Mouse (Mus musculus): Measurements from ENCODE around the gene Nsa2. TPM values are rescaled to one million over a fixed set of nuclear protein-coding genes. Genes with fewer than 3 reads are reported as not detected.
"Not testable (repeated sequence)": the region's sequence is repeated elsewhere in the genome, so short reads cannot be mapped to it uniquely, and the experiment has no call there.

Gene Nsa2
- polyA plus RNA-seq, 1 experiment, result 44.9 TPM

DNA sequence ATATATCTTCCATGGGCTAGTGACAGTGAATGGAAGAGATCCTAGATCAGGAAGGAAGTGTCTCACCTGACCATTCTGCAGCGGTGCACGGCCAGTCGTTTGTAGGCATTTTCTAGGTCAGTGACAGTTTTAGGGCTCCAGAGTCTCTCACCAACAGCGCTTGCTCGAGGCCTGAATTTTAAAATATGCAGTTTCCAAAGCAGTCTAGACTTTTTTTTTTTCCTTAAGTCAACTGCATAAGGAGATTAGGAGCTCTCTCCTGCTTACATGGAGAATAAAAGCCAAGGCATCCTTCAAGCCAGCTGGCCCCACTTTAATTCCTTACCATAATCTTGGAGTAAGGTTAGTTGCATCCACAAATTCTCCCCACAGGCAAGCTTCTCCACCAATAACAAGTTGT, 39.0 kb upstream of the Nsa2 start:
- no peak for TF ChIP-seq POLR2A (IDR thresholded peaks at IDR 0.05; ENCODE audit: borderline replicate concordance, insufficient read depth, low read length)
- no peak for TF ChIP-seq CTCF (IDR thresholded peaks at IDR 0.05; ENCODE audit: borderline replicate concordance, insufficient read depth, low read depth, low read length)
- no peak for DNase-seq
- Histone ChIP-seq H3K27ac (ENCODE audit: insufficient read depth, low read length) (no peak overlapping the region), H3K27me3 (ENCODE audit: control insufficient read depth, insufficient read depth, low read length) (no peaks in the 10 kb centered on the region), H3K4me1 (ENCODE audit: control insufficient read depth, insufficient read depth, low read length) (no peaks in the 10 kb centered on the region), H3K4me3 (replicated peaks; ENCODE audit: insufficient read depth, low read depth, low read length) (no peak overlapping the region)
- 90% methylated on average over 5 of the region's 5 CpGs for WGBS

DNA sequence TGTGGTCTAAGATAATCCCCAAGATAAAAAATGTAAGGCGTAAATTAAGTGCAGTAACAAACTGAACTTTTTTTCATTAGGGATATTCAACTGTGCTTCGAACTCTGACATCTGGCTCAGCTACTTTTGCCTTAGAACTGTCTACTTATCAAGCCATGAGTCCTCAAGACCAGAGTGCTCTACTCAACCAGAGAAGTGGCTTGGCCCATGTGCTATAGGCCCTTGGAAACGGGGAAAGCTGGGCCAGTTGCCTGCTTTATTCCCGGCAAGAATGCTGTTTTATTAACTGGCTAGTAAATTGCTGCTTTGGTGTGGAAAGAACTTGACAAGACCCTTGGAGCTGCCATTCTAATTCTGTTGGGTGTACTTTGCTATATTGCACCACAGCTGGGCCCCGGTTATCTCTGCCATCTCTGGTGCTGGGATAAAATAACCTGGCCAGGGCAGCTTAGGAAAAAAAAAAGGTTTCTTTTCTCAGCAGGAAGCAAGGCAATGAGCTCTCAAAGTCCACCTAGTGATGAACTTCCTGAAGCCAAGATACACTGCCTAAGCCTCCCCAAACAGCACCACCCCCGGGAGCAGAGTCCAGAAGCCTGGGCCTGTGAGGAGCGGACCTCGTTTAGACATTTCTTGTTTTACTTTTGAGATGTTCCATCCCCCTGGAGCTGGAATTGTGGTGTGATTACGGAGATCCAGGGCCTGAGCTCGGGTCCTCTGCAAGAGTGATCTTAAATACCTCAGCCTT, 38.0 kb upstream of the Nsa2 start:
- no peaks in the 10 kb centered on the region for H3K27me3 ChIP-seq (ENCODE audit: control insufficient read depth, insufficient read depth, low read length)
- no peaks in the 10 kb centered on the region for H3K4me1 ChIP-seq (ENCODE audit: control insufficient read depth, insufficient read depth, low read length)
- no peak overlapping the region for H3K27ac ChIP-seq (ENCODE audit: insufficient read depth, low read length)
- no peak for DNase-seq
- WGBS, result 86% methylated on average over 10 of the region's 10 CpGs
- no peak overlapping the region for H3K4me3 ChIP-seq (replicated peaks; ENCODE audit: insufficient read depth, low read depth, low read length)
- TF ChIP-seq CTCF (IDR thresholded peaks at IDR 0.05; ENCODE audit: borderline replicate concordance, insufficient read depth, low read depth, low read length) (no peak), POLR2A (IDR thresholded peaks at IDR 0.05; ENCODE audit: borderline replicate concordance, insufficient read depth, low read length) (no peak)

GRCm38 (mm10) chr13:97145834-97146233, 8.1 kb upstream of the Nsa2 start:
- WGBS, result 53% methylated on average over 4 of the region's 4 CpGs
- no peaks in the 10 kb centered on the region for H3K27me3 ChIP-seq (ENCODE audit: control insufficient read depth, insufficient read depth, low read length)
- H3K4me3 ChIP-seq (replicated peaks; ENCODE audit: insufficient read depth, low read depth, low read length), result no peak overlapping the region
- no peak overlapping the region for H3K27ac ChIP-seq (ENCODE audit: insufficient read depth, low read length)
- peak in 1 of 2 experiments; percentile 40 for DNase-seq
- no peaks in the 10 kb centered on the region for H3K4me1 ChIP-seq (ENCODE audit: control insufficient read depth, insufficient read depth, low read length)
- TF ChIP-seq CTCF (IDR thresholded peaks at IDR 0.05; ENCODE audit: borderline replicate concordance, insufficient read depth, low read depth, low read length) (peak; percentile 54; the same call in 1 of the 2 replicates), POLR2A (IDR thresholded peaks at IDR 0.05; ENCODE audit: borderline replicate concordance, insufficient read depth, low read length) (no peak)

DNA sequence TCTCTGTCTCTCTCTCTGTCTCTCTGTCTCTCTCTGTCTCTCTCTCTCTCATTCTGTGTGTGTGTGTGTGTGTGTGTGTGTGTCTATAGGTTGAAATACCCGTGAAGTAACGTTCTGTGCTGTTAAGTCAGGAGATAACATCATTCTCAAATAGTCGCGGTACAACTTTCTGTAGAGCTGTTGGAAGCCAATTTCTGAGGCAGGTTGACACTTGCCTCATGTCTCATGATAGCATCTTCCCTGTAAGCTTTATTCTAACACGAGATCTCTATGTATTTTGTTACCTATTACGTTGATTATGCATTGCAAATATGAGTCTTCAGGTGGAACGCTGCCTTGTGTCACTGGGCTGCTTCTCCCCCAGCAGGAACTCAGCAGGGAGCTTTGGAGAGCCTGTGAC, 4.6 kb upstream of the Nsa2 start:
- TF ChIP-seq CTCF (IDR thresholded peaks at IDR 0.05; ENCODE audit: borderline replicate concordance, insufficient read depth, low read depth, low read length) (no peak), POLR2A (IDR thresholded peaks at IDR 0.05; ENCODE audit: borderline replicate concordance, insufficient read depth, low read length) (no peak)
- WGBS, result 84% methylated on average over 7 of the region's 7 CpGs
- H3K4me1 ChIP-seq (ENCODE audit: control insufficient read depth, insufficient read depth, low read length), result no peaks in the 10 kb centered on the region
- no peak overlapping the region for H3K4me3 ChIP-seq (replicated peaks; ENCODE audit: insufficient read depth, low read depth, low read length)
- no peak for DNase-seq
- no peak overlapping the region for H3K27ac ChIP-seq (ENCODE audit: insufficient read depth, low read length)
- H3K27me3 ChIP-seq (ENCODE audit: control insufficient read depth, insufficient read depth, low read length), result no peaks in the 10 kb centered on the region

GRCm38 (mm10) chr13:97138404-97138931, 731 bp upstream of the Nsa2 start:
- not testable (repeated sequence) for H3K27me3 ChIP-seq (ENCODE audit: control insufficient read depth, insufficient read depth, low read length); DNase-seq; H3K27ac ChIP-seq (ENCODE audit: insufficient read depth, low read length); H3K4me1 ChIP-seq (ENCODE audit: control insufficient read depth, insufficient read depth, low read length)
- H3K4me3 ChIP-seq (replicated peaks; ENCODE audit: insufficient read depth, low read depth, low read length), result peak overlapping the region; percentile 96
- WGBS, result 26% methylated on average over 8 of the region's 8 CpGs

- not testable (repeated sequence) for H3K4me3 ChIP-seq (replicated peaks; ENCODE audit: insufficient read depth, low read depth, low read length); H3K4me1 ChIP-seq (ENCODE audit: control insufficient read depth, insufficient read depth, low read length); H3K27me3 ChIP-seq (ENCODE audit: control insufficient read depth, insufficient read depth, low read length); DNase-seq; H3K27ac ChIP-seq (ENCODE audit: insufficient read depth, low read length)
- WGBS, result no CpG with 5 or more reads among the region's 2 CpGs
Observed at GRCm38 (mm10) chr13:97130413-97130812, 7.3 kb downstream of the Nsa2 start.

DNA sequence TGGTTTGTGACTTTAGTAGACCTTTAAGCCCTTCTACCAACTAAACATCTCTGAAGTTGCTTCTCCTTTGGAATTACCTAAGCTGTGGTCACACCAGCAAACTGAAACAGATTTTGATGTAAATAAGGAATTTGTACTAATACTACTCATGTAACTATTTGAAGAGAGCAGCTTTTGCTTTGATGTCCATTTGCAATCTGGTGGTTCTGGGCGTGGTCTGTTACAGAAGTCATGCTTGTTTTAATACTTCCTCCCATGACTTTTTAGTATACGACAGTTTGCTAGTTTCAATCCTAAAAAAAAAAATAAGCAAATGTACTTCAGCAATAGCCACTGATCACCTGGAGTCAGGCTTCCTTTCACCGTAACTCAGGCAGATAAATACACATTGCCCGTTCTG, 8.1 kb downstream of the Nsa2 start:
- 97% methylated on average over 4 of the region's 4 CpGs for WGBS
- not testable (repeated sequence) for DNase-seq

GRCm38 (mm10) chr13:97121341-97121740, 16.4 kb downstream of the Nsa2 start:
- TF ChIP-seq POLR2A (IDR thresholded peaks at IDR 0.05; ENCODE audit: borderline replicate concordance, insufficient read depth, low read length), result no peak
- no peak for TF ChIP-seq CTCF (IDR thresholded peaks at IDR 0.05; ENCODE audit: borderline replicate concordance, insufficient read depth, low read depth, low read length)
- Histone ChIP-seq H3K27ac (ENCODE audit: insufficient read depth, low read length) (no peak overlapping the region), H3K4me1 (ENCODE audit: control insufficient read depth, insufficient read depth, low read length) (no peaks in the 10 kb centered on the region), H3K27me3 (ENCODE audit: control insufficient read depth, insufficient read depth, low read length) (no peaks in the 10 kb centered on the region), H3K4me3 (replicated peaks; ENCODE audit: insufficient read depth, low read depth, low read length) (no peak overlapping the region)
- no peak for DNase-seq
- WGBS, result 67% methylated on average over 3 of the region's 3 CpGs

More for the DNA sequence above, 8.1 kb downstream of the Nsa2 start:
- not testable (repeated sequence) for H3K27ac ChIP-seq (ENCODE audit: insufficient read depth, low read length); H3K4me1 ChIP-seq (ENCODE audit: control insufficient read depth, insufficient read depth, low read length); H3K27me3 ChIP-seq (ENCODE audit: control insufficient read depth, insufficient read depth, low read length); H3K4me3 ChIP-seq (replicated peaks; ENCODE audit: insufficient read depth, low read depth, low read length)

Measured in cerebellum, adult 2 months (tissue).